Mouse (Mus musculus): ENCODE results near the gene Dnah6.

DNA sequence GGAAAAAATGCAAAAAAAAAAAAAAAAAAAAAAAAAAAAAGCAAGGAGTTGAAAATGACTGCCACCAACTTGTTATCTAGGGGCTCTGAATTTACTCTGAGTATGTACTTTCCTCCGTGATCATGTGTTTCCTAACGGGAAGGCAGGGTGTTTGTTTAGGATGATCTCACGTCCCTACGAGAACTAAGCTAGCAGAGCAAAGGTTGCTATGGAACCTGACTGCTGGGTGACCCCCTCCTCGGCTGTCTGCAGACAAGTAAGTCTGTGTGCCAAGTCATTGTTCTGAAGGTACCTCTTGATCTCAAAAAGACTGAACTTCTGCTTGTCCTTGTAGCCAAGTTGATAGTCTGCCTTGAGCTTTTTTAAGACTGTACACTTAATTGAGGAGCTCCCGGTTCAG is 150.8 kb downstream of the Dnah6 start:
- TF ChIP-seq POLR2A (IDR thresholded peaks at IDR 0.05; ENCODE audit: borderline replicate concordance, extremely low read depth, insufficient read depth, insufficient read length, poor library complexity, severe bottlenecking) (no peak), CTCF (IDR thresholded peaks at IDR 0.05; ENCODE audit: borderline replicate concordance, extremely low read depth, insufficient read depth, insufficient read length) (no peak)
